Mouse (Mus musculus): ENCODE data around the gene S100a5.
A peak's percentile ranks its signal among the peaks of the same experiment; 100 is the strongest.

S100a5 gene

GRCm38 (mm10) chr3:90608223-90608622, at the start of gene S100a5:
S100a5 (plus strand) TSS chr3:90608523.
- no peak for DNase-seq

DNA sequence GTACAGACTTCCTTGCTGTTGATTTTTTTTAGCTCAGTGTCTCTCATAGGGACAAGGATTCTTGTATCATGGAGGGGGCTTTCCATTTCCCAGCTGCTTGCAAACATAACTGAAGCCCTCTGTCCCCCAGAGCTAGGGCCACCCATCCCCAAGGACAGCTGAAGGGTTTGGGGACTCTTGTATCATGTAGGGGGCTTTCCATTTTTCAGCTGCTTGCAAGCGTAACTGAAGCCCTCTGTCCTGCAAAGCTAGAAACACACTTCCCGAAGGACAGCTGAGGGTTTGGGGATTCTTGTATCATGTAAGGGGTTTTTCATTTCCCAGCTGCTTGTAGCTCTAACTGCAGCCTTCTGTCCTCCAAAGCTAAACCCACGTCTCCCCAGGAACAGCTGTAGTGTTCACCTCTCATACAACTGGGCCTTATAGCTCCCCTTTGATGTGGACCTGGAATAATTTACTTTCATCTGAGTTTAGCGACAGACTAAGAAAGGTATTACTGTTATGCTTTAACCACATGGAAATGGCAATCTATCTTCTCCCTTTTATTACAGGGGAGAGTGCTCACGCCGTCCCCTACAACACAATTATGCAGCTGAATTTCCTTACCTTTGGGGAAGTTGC, 48.2 kb upstream of the S100a5 start, which contains the start of gene S100a3:
Gene S100a3, plus strand, starts transcription at position 571 of the 621 bp plus-strand sequence.
- DNase-seq, result no peak

- DNase-seq, result no peak
Observed at GRCm38 (mm10) chr3:90574691-90575090, 33.6 kb upstream of the S100a5 start.

DNA sequence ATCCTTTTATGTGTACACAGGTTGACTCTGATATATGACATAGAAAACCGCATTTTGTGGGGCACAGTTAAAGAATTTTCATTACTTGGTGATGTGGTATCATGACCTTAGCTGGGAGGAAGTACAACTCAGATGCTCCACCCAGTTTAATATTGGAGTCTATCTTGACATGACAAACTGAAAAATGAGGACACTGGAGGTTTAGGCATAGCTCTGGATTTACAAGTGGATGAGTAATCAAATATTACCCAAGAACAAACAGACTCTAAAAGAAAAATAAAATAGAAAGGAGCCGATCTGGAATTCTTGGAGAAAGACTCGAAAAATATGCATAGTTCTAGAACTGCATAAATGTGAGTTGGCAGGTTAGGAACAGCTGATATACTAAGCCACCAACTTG, 33.0 kb upstream of the S100a5 start:
- no peak for DNase-seq

GRCm38 (mm10) chr3:90576351-90577001, 31.8 kb upstream of the S100a5 start:
- no peak for DNase-seq

DNA sequence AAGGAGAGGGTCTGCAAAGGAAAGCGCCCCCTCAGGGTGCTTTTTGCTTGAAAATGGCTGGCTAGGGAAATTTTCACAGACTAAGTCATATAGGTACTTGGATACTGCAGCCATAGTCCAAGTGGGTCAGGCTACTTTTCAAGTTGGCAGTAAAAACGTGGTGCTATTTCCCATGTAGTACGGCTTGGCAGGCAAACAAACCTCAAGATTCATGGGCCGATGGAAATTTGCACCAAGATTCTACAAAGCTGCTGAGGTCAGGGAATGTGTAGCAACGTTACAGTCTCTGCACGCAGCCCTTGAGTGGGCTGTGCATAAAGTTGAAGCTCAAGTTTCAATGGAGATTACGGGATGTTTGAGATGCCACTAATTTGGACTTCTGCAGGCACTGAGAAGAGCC, 28.9 kb upstream of the S100a5 start:
- no peak for DNase-seq

DNA sequence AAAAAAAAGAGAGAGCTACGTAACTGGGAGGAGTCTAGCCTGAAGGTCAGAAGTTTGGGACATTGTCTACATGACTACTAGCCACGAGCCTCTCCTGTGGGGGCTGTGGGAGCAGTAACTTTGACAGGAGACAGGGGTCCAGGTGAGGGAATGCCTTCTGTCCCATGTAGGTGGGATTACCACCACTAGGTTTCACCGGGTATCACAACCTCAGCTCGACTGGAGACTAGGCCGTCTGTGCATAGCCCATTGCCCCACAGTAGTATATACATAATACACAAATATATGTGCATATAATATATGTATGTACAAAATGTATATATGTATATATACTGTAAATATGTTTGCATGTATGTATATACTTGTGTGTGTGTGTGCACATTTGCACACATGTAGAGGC, 27.2 kb upstream of the S100a5 start:
- DNase-seq, result no peak

DNA sequence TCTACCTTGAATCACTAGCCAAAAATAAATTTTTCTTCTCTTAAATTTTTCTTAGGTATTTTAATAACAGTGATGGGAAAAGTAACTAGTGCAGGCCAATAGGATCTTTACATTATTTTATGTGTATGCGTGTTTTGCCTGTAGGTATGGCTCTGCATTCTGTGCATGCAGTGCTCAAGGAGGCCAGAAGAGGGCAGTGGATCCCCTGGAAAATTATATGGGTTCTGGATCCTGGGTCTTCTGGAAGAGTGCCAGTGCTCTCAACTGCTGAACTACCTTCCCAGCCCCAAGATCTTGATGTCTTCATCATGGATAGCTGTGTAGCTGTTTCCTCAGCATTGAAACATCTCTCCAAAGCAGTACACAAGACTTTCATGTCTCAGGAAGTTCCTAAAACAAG, 26.2 kb upstream of the S100a5 start:
- no peak for DNase-seq

- DNase-seq, result no peak
Observed at GRCm38 (mm10) chr3:90582556-90582955, 25.8 kb upstream of the S100a5 start.

DNA sequence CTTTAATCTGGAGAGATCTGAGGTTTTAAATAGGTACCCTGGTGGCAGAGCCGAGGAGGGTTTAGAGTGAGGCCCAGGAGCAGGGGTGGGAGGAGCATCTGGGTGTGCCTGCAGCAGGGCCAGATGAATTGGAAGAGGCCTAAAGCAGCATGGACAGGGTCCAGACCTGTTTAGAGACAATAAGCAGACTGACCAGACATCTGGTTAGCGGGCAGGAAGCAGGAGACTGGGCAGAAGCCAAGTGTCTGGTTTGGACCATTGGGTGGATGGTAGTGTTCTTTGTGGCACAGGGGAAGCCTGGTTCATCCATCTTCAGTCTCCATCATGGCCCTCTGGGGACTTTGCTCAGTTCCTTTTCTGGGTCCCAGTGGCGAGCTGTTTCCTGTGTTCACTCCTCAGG, 24.4 kb upstream of the S100a5 start:
- DNase-seq, result peak; percentile 41 to 57

DNA sequence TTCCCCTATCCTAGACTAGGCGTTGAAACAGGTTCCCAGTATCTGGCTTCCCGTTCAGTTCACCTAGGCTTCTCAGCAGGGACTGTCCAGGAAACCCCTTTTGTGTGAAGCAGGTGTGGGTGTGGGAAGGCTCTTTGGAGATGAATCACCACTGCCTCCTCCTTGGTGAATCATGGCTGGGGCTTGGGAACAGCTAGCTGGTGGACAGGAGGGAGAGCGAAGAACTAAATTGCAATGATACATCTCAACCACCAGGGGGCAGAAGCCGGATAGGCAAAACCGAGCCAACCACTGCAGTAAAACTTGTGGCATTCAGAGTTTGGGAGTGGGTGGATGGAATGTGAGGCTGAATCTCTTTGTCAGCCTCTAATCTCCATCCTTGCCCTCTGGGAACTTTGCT, 22.7 kb upstream of the S100a5 start:
- DNase-seq, result peak; percentile 36 to 38

DNA sequence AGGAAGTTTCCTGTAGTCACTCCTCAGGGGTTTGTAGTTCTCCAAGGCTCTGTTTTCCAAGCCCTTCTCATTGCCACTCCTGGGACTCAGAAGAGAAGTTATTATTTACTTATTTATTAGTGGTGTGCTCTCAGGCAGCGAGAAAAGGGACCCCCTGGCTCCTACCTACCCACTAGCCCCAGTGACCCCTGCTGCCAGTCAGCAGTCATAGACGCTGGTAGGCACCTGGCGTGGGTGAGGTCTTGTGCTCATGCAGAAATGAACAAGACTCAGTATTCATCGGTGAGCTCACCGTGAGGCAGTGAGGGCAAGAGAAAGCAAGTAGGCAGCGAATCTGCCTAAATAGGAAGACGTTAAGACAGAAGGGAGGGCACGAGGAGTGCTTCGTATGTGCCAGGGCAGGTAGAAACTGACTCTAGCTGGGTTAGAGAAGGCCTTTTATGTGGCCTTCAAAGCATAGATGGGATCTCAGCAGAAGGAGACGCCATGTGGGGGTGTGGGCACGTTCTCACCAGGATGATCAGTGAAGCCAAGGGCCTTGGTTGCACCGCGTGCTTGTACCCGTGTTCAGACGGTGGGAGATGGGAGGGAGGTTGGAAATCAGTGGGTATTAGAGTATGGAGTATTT, 22.2 kb upstream of the S100a5 start:
- DNase-seq, result no peak

GRCm38 (mm10) chr3:90586906-90587305, 21.4 kb upstream of the S100a5 start:
- peak in 1 of 2 experiments; percentile 25 for DNase-seq

GRCm38 (mm10) chr3:90587361-90588101, 20.8 kb upstream of the S100a5 start:
- DNase-seq, result no peak

- no peak for DNase-seq
Observed at GRCm38 (mm10) chr3:90589390-90589789, 18.9 kb upstream of the S100a5 start.

GRCm38 (mm10) chr3:90589947-90590346, 18.4 kb upstream of the S100a5 start, which contains the start of gene S100a2:
S100a2 (plus strand) TSS chr3:90590247.
- no peak for DNase-seq

DNA sequence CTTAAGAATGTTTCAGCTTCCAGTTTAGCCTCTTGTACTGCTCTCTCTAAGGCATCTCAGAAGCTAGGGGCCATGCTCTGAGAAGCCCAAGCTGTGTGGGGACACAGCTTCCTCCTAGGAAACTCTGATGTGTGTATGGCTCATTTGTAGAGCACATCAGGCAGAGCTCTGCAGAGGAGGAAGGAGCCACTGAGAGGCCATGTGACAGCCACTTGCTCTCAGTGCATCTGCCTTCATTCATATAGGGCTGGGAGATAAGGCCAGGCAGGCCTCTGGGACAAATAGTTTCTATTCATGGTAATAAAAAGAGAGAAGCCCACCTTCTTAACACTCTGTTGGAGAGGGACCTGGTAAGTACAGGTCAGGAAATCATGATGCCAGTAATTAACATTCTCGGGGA, 13.9 kb upstream of the S100a5 start:
- DNase-seq, result no peak

DNA sequence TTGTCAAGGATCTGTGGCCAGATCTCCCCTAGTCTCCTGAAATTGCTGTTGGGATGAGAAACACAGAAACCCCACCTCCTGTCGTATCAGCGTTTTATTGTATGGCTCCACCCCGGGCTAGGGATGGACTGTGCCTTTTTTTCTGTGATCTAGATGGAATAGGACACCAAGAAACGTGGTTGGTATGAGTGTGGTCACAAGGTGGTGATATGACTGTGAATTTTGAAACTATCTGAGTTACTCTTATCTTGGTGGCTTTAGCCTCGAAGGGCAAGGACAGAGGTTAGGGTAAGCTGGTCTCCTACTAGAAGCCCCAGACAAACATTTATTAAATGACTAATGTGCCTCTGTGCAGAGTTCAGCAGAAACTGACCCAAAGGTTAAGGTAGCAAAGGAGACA, 12.8 kb upstream of the S100a5 start:
- DNase-seq, result no peak

GRCm38 (mm10) chr3:90596810-90597209, 11.5 kb upstream of the S100a5 start:
- DNase-seq, result no peak

DNA sequence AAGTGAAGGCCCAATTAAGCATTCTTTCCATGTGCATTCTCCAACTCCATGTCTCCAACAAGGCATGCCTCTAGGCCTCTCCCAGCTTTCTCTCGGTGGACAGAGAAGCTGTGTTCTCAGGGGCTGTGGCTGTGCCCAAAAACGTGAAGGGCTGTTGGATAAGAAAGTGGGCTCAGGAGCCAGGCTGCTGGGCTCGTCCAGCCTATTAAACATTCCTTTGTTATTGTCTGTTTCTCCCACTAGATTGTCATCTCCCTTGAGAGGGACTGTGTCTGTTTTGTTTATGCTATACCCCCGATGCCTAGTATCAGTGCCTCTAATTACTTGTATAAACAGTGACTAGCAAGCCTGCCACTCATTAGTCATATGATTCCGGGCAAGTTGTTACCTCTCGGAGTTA, 10.6 kb upstream of the S100a5 start:
- DNase-seq, result no peak

DNA sequence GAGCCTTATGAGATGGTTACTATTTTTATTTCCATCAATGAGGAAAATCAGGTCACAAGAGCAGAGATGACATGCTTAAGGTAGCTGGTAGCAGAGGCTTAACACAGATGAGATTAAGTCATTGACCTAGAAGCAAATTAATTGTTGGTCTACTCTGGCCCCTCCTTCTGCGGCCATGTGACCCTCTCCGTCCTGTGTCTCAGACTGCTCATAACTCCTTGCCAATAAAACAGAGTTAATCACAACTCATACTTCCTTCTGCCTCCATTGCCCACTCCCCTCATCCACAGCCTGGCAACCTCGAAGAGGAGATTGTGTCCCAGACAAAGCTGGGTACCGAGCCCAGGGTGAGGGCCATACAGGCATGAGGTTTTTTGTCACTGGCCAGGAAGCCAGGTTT, 10.1 kb upstream of the S100a5 start:
- no peak for DNase-seq

- DNase-seq, result peak in 1 of 2 experiments; percentile 31
Observed at GRCm38 (mm10) chr3:90599401-90599800, 8.9 kb upstream of the S100a5 start.

GRCm38 (mm10) chr3:90600036-90600435, 8.3 kb upstream of the S100a5 start:
- no peak for DNase-seq

Data from kidney, adult 8-10 months (tissue).